Mouse (Mus musculus) left cerebral cortex, postnatal 14 days (tissue): ENCODE measurements at regions not wholly inside any gene's neighbourhood (a gene's known extent, or its start where the extent isn't known, plus 50 kb on each side); places are given as distances from the start of the nearest gene placed in this dataset.

Source experiments
- DNase-seq, 2 experiments: peaks; one replicate each; pipeline ENCODE4 v3.0.0; 2021 to 2022; ENCODE audit warnings: low spot score in 2 of 2, mixed read lengths in 1 of 2
- intact Hi-C: fragments of 180-260 bp; cut with DNase I; formaldehyde crosslinking; loops from one replicate; pipeline ENCODE4 v1.15.1; 2025

- no peak for DNase-seq
- intact Hi-C loops, result no loop called here
These were observed 338.0 kb downstream of the Ankrd50 start for GRCm38 (mm10) chr3:38146663-38147062.

GRCm38 (mm10) chr3:38145444-38145843, 339.2 kb downstream of the Ankrd50 start:
- intact Hi-C loops, result no loop called here
- DNase-seq, result no peak

- intact Hi-C loops, result no loop called here
- no peak for DNase-seq
These were observed 340.0 kb downstream of the Ankrd50 start for GRCm38 (mm10) chr3:38144650-38145049.

GRCm38 (mm10) chr3:38143147-38143883, 341.3 kb downstream of the Ankrd50 start:
- intact Hi-C loops, result no loop called here
- peak; percentile 81 to 88 for DNase-seq

DNA sequence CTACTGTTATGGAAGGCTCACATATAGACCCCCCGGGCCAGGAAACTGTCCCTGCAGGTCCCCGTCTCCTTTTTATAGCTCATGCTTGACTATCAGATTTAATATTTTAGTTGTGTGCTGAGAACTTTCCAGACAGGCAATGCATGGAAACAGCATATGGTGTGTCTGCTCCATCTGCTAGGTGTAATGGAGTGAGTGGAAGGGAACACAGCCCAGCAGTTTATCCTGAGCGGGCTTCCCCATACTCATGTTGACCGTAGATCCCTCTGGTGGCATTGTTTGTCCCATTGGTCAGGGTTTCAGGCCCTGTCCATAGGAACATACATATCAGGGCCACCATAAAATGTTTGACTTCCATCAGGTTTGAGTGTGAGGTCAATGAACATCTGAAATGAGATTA, 345.3 kb downstream of the Ankrd50 start:
- peak; percentile 20 to 47 for DNase-seq
- intact Hi-C loops, result no loop called here

- DNase-seq, result no peak
- intact Hi-C loops, result no loop called here
These were observed 346.6 kb downstream of the Ankrd50 start for GRCm38 (mm10) chr3:38138014-38138413.

DNA sequence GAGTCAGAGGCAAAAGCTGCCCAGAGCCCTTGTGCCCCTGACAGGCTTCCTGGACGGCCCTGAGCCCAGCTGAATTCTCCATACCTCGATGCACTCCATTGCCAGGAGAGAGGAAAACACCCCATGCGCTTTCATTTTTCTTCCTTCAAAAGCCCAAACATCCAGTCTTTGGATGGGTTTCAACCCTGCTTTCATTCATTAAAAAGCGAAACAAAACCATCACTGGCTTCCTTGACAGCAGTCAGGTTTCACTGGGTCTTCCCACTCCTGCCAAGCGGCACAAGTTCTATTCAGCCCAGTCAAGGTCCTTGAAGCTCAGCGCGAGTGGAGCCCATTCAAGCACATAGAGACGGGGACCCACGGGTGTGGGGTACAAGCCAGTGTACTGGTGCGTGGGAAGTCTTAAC, 348.8 kb downstream of the Ankrd50 start:
- DNase-seq, result no peak
- intact Hi-C loops, result no loop called here

- intact Hi-C loops, result no loop called here
- DNase-seq, result no peak
These were observed 350.2 kb downstream of the Ankrd50 start for GRCm38 (mm10) chr3:38134425-38134824.

- intact Hi-C loops, result no loop called here
- DNase-seq, result no peak
These were observed 352.8 kb downstream of the Ankrd50 start for GRCm38 (mm10) chr3:38131887-38132220.

DNA sequence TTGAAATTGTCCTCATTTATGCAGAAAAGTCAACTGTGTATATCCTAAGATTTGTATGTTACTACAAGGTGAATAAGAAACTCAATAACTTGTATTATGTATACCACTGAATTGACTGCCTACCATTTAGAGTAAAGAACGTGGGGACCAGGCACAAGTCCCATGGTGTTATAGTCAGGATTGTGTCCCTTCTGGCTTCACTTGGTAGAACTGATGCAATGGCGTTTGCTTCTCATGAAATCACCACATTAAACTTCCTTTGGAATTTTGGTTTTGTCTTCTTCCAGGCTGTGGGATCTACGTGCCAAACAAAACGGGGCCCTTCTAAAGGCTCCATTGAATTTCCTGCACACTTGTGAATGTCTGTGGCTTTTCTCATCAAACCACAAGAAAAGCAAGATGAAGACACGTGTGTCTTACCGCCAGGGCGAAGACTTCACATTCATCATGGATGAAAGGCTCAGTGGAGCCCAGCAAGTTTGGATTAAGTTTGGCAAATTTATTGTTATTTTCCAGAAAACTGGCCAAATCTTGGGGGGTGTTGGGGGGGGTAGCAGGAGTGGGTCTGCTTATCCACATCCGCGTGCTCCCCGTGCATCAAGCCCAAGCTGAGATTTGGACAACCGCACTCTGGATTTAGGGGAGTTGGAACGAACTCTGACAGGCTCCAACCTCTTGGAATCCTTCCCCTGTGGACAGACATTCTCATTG, 353.3 kb downstream of the Ankrd50 start:
- intact Hi-C loops, result no loop called here
- no peak for DNase-seq

DNA sequence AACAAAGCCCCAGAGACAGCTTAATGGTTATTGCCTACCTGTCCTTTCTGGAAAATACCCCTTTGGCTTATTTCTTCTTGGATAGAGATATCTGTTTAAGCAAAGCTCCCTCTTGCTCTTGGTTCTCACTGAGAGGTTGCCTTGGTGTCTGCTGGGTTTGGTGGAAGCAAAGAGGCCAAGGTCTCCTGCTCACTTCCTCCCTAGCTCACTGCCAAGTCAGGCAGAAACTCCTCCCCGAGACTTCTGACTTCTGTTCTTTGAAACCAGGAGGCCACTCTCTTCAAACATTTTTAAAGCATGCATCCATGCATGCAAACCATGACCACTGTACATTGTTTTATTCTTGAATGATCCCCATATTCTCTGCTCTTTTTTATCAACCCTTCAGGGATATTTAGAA, 354.6 kb downstream of the Ankrd50 start:
- DNase-seq, result no peak
- intact Hi-C loops, result no loop called here

DNA sequence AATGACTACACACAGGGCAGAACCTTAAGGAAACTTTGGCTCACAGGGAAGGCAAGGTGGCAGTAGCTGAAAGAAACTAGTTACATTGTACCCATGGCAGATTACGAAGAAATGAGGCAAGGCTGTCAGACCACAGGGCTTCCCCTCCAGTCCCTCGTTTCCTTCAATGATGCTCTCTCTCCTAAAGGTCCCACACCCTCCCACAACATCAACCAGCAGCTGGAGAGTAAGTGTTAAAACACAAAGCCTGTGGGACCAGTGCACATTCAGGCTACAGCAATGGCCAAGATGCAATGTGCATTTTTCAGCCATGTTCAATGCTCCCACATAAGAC, 355.5 kb downstream of the Ankrd50 start:
- intact Hi-C loops, result no loop called here
- DNase-seq, result no peak

- DNase-seq, result no peak
- intact Hi-C loops, result no loop called here
These were observed 356.0 kb downstream of the Ankrd50 start for GRCm38 (mm10) chr3:38128486-38129166.

GRCm38 (mm10) chr3:38116071-38116787, 368.4 kb downstream of the Ankrd50 start:
- intact Hi-C loops, result no loop called here
- DNase-seq, result no peak

DNA sequence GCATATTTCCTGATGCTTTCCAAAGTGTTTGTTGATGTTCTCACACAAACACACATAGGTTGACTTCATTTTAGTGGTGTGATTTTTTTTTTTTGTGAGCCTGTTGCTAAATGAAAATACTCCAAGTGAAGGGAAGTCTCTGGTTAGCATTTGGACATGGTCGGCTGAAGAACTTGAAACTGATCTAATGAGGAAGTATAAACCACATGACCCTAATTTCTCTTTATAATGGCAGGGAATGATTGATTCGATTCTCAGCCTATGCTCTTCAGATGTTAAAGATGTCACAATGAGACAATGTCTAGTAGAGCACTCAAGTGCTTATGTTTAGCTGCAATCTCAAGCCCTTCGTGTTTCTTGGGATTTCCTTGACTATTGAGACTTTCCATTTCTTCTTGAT, 372.1 kb downstream of the Ankrd50 start:
- intact Hi-C loops, result no loop called here

DNA sequence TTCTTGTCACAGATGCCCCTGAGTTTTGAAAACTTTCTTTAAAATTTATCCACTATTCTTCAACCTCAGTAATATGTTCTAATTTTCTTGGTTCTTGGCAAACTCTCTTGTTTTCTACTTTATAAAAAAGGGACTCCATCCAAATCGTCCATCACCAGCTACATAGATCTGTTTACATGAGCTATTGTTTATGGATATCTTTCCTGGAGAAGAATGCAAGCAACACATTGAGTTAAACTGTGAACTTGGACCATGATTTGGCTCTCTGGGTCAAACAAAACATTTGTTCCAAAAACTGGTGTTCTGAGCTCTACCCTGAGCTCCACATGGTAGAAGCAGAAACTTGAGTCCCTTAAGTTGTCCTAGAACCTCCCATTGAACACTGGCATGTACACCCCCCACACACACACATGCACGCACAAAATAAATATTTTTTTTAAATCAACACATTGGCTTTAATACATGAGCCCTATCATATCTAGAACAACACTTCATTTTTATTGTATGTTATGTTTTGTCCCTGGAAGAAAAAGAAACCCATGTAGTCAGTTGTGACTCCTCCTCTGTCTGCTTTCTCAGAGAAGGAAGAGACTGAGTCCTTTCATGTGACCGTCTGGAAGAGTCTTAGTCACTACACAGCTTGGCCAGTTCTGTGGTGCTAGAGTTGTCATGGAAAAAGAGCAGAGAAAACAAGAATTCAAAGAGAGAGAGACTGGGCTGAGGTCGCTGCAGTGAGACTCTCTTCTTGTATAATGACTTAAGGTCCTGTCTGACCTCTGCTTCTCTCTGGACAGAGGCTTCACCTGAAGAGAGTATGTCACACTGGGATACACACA, 379.4 kb downstream of the Ankrd50 start:
- intact Hi-C loops, result no loop called here
- DNase-seq, result no peak

More for the DNA sequence above, 372.1 kb downstream of the Ankrd50 start:
- DNase-seq, result no peak

DNA sequence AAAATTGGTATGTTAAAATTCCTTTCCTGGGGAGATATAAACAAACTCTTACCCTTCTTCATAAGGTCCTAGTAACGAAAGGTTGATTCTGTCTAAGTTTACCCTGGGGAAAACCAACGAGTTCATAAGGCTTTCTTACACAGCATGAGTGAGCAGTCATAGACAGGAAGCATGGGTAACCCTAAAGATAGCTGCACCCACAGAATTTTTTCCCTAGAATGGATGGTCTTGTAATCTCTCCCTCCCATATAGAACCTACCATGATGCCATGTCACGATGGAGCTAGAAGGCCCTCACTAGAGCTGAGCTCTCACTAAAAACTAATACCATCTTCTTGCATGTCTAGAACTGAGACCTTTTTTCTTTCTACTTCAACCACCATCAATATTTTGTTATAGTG, 380.1 kb upstream of the Gm5148 start:
- no peak for DNase-seq
- intact Hi-C loops, result no loop called here

DNA sequence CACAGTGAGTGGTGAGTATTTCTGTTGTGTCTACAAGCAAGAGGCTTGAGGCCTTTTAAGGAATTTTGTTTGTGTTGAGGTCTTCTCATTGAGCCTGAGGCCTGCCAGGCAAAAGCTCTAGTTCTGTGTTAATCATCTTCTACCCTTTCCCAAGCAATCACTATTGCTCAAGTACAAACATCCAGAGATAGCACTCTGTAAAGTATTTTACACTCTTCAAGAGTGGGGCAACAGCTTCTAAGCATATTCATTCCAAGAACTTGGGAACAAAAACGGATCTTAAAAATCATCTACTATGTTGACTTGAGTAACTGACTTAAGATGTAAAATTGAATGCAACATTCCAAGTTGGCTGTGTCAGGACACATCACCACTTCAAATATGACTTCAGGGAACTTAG, 378.7 kb upstream of the Gm5148 start:
- DNase-seq, result no peak
- intact Hi-C loops, result no loop called here

GRCm38 (mm10) chr3:38102181-38102580, 377.9 kb upstream of the Gm5148 start:
- intact Hi-C loops, result no loop called here
- DNase-seq, result no peak
